Comparison of ENCODE assay signal across 12 mouse cellular contexts in the genomic region with DNA sequence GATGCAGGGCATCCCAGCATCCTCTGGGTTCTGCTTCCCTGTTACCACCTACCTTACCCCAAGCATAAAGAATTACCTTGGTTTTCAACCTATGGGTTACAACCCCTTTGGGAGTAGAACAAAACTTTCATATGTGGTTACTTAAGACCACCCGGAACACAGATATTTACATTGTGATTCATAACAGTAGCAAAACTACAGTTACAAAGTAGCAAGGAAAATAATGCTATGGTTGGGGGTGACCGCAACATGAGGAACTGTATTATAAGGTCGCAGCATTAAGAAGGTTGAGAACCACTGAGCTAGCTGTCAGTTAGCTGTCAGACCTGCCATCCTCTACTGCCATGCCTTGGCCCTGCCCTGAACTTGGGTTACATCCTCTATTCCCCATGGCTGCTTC. TPM values are rescaled to one million over a fixed set of nuclear protein-coding genes. Genes with fewer than 3 reads are reported as not detected.
DNase-seq lines count a peak whose midpoint lies in the region; ATAC-seq and TF ChIP-seq lines count a peak whose summit lies in the region.
"Had no signal": no experiment of that assay in that cellular context is flagged by ENCODE, and none has a peak within 500 bp of the region (broad histone marks: within the 10 kb centered on the region; RNA-seq: fewer than 3 reads in every experiment).

No protein-coding gene starts in this region.

- in situ Hi-C loops in CH12.LX (cut with MboI; ENCODE audit: low pct_ligation_motif_present, low pct_unique_long_range_greater_than_20kb, low sequenced_read_pairs) = loop anchor here (5.0 kb wide), 1 partner anchor 34 kb away; no protein-coding TSS in a partner anchor

- TF ChIP-seq RAD21 in CH12.LX (IDR thresholded peaks at IDR 0.05; ENCODE audit: low read depth, low read length) = no peak

- H3K4me2 ChIP-seq in heart, embryonic 15.5 days = peak overlapping the region; percentile 91
- H3K4me2 ChIP-seq in CH12.LX (ENCODE audit: insufficient read depth, low read depth, poor library complexity, severe bottlenecking) = peak overlapping the region; percentile 45
- peak overlapping the region; percentile 92 for H3K4me2 ChIP-seq in forebrain, embryonic 13.5 days

- H3K27ac ChIP-seq in heart, embryonic 15.5 days = peak overlapping the region; percentile 54
- peak overlapping the region; percentile 59 for H3K27ac ChIP-seq in CH12.LX (ENCODE audit: insufficient read depth, low read depth)
- no peak overlapping the region for H3K27ac ChIP-seq in forebrain, embryonic 13.5 days
- H3K27ac ChIP-seq in midbrain, embryonic 10.5 days (replicated peaks) = no peak overlapping the region

- peaks cover 74% of the 10 kb centered on the region for H3K4me1 ChIP-seq in heart, embryonic 15.5 days (replicated peaks)
- H3K4me1 ChIP-seq in CH12.LX (ENCODE audit: control insufficient read depth in 1 of 2, insufficient read depth in 2 of 2) = peaks cover 42 to 84% of the 10 kb centered on the region in 2 experiments
- H3K4me1 ChIP-seq in forebrain, embryonic 13.5 days = peaks cover 74% of the 10 kb centered on the region
- H3K4me1 ChIP-seq in midbrain, embryonic 10.5 days = peaks cover 68% of the 10 kb centered on the region

- H3K9ac ChIP-seq in heart, embryonic 15.5 days = no peak overlapping the region
- H3K9ac ChIP-seq in CH12.LX (ENCODE audit: insufficient read depth, low read depth) = peak overlapping the region; percentile 4; the same call in 1 of the 2 replicates
- peak overlapping the region; percentile 98; the same call in 1 of the 2 replicates for H3K9ac ChIP-seq in forebrain, embryonic 13.5 days

- no peak for TF ChIP-seq CTCF in CH12.LX (conservative IDR thresholded peaks at IDR 0.05 in 1 of 2, IDR thresholded peaks at IDR 0.05 in 1 of 2; ENCODE audit: low read depth in 2 of 2, low read length in 2 of 2)

- no peak for DNase-seq in heart, adult 9 months (ENCODE audit: low spot score in 2 of 2)
- DNase-seq in CH12.LX (ENCODE audit: extremely low read depth) = peak; percentile 75
- no peak for DNase-seq in midbrain, embryonic 10.5 days (ENCODE audit: low spot score)
- no peak for DNase-seq in cerebellum, adult 11-12 months
- no peak for DNase-seq in right cerebral cortex, postnatal 36 days (ENCODE audit: low spot score in 2 of 2)
- DNase-seq: layer of hippocampus, postnatal 36 days; lung, postnatal 14 days; thymus, adult 2 months had no signal

- H3K79me2 ChIP-seq in CH12.LX (replicated peaks; ENCODE audit: control insufficient read depth, extremely low read depth, insufficient read depth, poor library complexity, severe bottlenecking) = peaks cover 9% of the 10 kb centered on the region

- TF ChIP-seq EP300 in CH12.LX (IDR thresholded peaks at IDR 0.05; ENCODE audit: low read length) = peak; percentile 84

- H3K4me3 ChIP-seq in heart, embryonic 15.5 days = 0 out of 2 replicates have a peak overlapping the region, but pooled peaks have one; percentile 3
- H3K4me3 ChIP-seq in CH12.LX (replicated peaks in 1 of 3; ENCODE audit: low read depth in 2 of 3, low read length in 2 of 3, poor library complexity in 1 of 3) = peak overlapping the region in 2 of 3 experiments; percentile 54 to 70
- peak overlapping the region; percentile 80 for H3K4me3 ChIP-seq in forebrain, embryonic 13.5 days
- peak overlapping the region; percentile 80 for H3K4me3 ChIP-seq in midbrain, embryonic 10.5 days

- H3K27me3 ChIP-seq in heart, embryonic 15.5 days = no peaks in the 10 kb centered on the region
- H3K27me3 ChIP-seq in CH12.LX (replicated peaks) = no peaks in the 10 kb centered on the region
- no peaks in the 10 kb centered on the region for H3K27me3 ChIP-seq in forebrain, embryonic 13.5 days
- H3K27me3 ChIP-seq in midbrain, embryonic 10.5 days (ENCODE audit: low read depth, poor library complexity, severe bottlenecking) = no peaks in the 10 kb centered on the region

- H3K36me3 ChIP-seq in heart, embryonic 15.5 days = peaks cover 17% of the 10 kb centered on the region; the same call in 1 of the 2 replicates
- peaks cover 17 to 35% of the 10 kb centered on the region in 2 experiments for H3K36me3 ChIP-seq in CH12.LX (replicated peaks in 1 of 2; ENCODE audit: control insufficient read depth in 1 of 2, insufficient read depth in 1 of 2, low read length in 1 of 2)
- peaks cover 34% of the 10 kb centered on the region for H3K36me3 ChIP-seq in forebrain, embryonic 13.5 days (ENCODE audit: poor library complexity, severe bottlenecking)
- peaks cover 47% of the 10 kb centered on the region for H3K36me3 ChIP-seq in midbrain, embryonic 10.5 days

- no peak for ATAC-seq in heart, embryonic 15.5 days (replicated peaks; ENCODE audit: insufficient number of reproducible peaks, insufficient read depth, low FRiP score, low read depth)
- no peak for ATAC-seq in forebrain, embryonic 13.5 days
- no peak for ATAC-seq in megakaryocyte-erythroid progenitor cell, adult 5-6 weeks (replicated peaks; ENCODE audit: low FRiP score, low TSS enrichment, poor library complexity, severe bottlenecking)
- ATAC-seq: CD4-positive, CD25-positive, alpha-beta regulatory T cell, adult 4 months had no signal

- dilution Hi-C loops in CH12.LX (cut with MboI; ENCODE audit: extremely low pct_ligation_motif_present, extremely low pct_unique_long_range_greater_than_20kb, low sequenced_read_pairs) = no loop called here

- WGBS in heart, embryonic 15.5 days = 94% methylated on average over 3 of the region's 3 CpGs
- WGBS in forebrain, embryonic 13.5 days = 96% methylated on average over 3 of the region's 3 CpGs
- WGBS in midbrain, embryonic 10.5 days = 93% methylated on average over 3 of the region's 3 CpGs

- no peak; the same call in 1 of the 2 replicates for TF ChIP-seq POLR2A in CH12.LX (IDR thresholded peaks at IDR 0.05; ENCODE audit: low read depth, low read length)

- H3K9me3 ChIP-seq in heart, embryonic 15.5 days (replicated peaks) = no peaks in the 10 kb centered on the region
- H3K9me3 ChIP-seq in CH12.LX (replicated peaks; ENCODE audit: low read length) = no peaks in the 10 kb centered on the region
- no peaks in the 10 kb centered on the region for H3K9me3 ChIP-seq in forebrain, embryonic 13.5 days (replicated peaks)
- no peaks in the 10 kb centered on the region for H3K9me3 ChIP-seq in midbrain, embryonic 10.5 days (replicated peaks)

TF ChIP-seq in CH12.LX, 34 proteins besides CTCF, POLR2A, EP300 and RAD21 (continues in another document):
- TF ChIP-seq NELFE (IDR thresholded peaks at IDR 0.05; ENCODE audit: low read depth, low read length) (no peak), MXI1 (IDR thresholded peaks at IDR 0.05; ENCODE audit: low read depth, low read length) (no peak; the same call in 1 of the 2 replicates), PAX5 (IDR thresholded peaks at IDR 0.05; ENCODE audit: low read length) (no peak), MAX (IDR thresholded peaks at IDR 0.05; ENCODE audit: low read length) (0 out of 2 replicates have a peak, but pooled peaks have one; percentile 13), POLR2AphosphoS2 (IDR thresholded peaks at IDR 0.05; ENCODE audit: low read depth, low read length) (no peak), TBP (conservative IDR thresholded peaks at IDR 0.05; ENCODE audit: low read depth, low read length) (no peak), JUN (IDR thresholded peaks at IDR 0.05; ENCODE audit: insufficient read depth, low read depth, low read length) (peak; percentile 53; the same call in 1 of the 2 replicates), RCOR1 (conservative IDR thresholded peaks at IDR 0.05; ENCODE audit: low read depth, low read length) (peak; percentile 39; the same call in 1 of the 2 replicates), ELF1 (IDR thresholded peaks at IDR 0.05; ENCODE audit: low read depth, low read length) (0 out of 2 replicates have a peak, but pooled peaks have one; percentile 19), CHD1 (IDR thresholded peaks at IDR 0.05; ENCODE audit: low read depth, low read length) (no peak), MAFK (IDR thresholded peaks at IDR 0.05; ENCODE audit: insufficient replicate concordance, low read length) (peak; percentile 85), MEF2A (IDR thresholded peaks at IDR 0.05; ENCODE audit: borderline replicate concordance, low read depth, low read length) (peak; percentile 49; the same call in 1 of the 2 replicates), SIN3A (IDR thresholded peaks at IDR 0.05; ENCODE audit: low read length) (peak; percentile 80; the same call in 1 of the 2 replicates), CHD2 (IDR thresholded peaks at IDR 0.05; ENCODE audit: low read length) (peak; percentile 22; the same call in 1 of the 2 replicates), UBTF (IDR thresholded peaks at IDR 0.05; ENCODE audit: low read depth, low read length) (no peak), ZC3H11A (IDR thresholded peaks at IDR 0.05; ENCODE audit: low read depth, low read length) (no peak), E2F4 (IDR thresholded peaks at IDR 0.05; ENCODE audit: insufficient replicate concordance, low read depth, low read length) (no peak), IRF4 (IDR thresholded peaks at IDR 0.05; ENCODE audit: low read depth, low read length) (peak; percentile 89), ZNF384 (IDR thresholded peaks at IDR 0.05; ENCODE audit: low read depth, low read length) (no peak), NRF1 (IDR thresholded peaks at IDR 0.05; ENCODE audit: low read depth, low read length) (no peak)

RNA-seq across cellular contexts. Expression of a gene that starts 2.7 kb away (rescaled TPM):
- 66.8 and 75.0 TPM in 2 replicates for polyA plus RNA-seq in heart, embryonic 15.5 days (2015; fragmentation: Nextera tagmentation; extraction: Ambion mirVana)
- total RNA-seq in CH12.LX (2012; rRNA removed) (91.2 and 97.5 TPM in 2 replicates), CH12.LX (2014; rRNA removed) (151 and 154 TPM in 2 replicates)
- 161 and 178 TPM in 2 replicates for polyA plus RNA-seq in CH12.LX (2012; ENCODE audit: insufficient read length, low read depth)
- 59.2 and 59.3 TPM in 2 replicates for polyA plus RNA-seq in forebrain, embryonic 13.5 days (2015; fragmentation: Nextera tagmentation; extraction: Ambion mirVana)
- 97.9 and 106 TPM in 2 replicates for polyA plus RNA-seq in midbrain, embryonic 10.5 days (2016; fragmentation: Nextera tagmentation; extraction: Ambion mirVana)
- 5.4 and 6.6 TPM in 2 replicates for total RNA-seq in megakaryocyte-erythroid progenitor cell, adult 5-6 weeks (2014; fragmentation: Nextera tagmentation)
- total RNA-seq in megakaryocyte-erythroid progenitor cell, adult 5-6 weeks (2017) = 6.9 and 9.4 TPM in 2 replicates

RNA-seq across cellular contexts. Expression of a gene that starts 7.9 kb away (rescaled TPM):
- polyA plus RNA-seq in heart, embryonic 15.5 days (2015; fragmentation: Nextera tagmentation; extraction: Ambion mirVana) = 34.0 and 43.3 TPM in 2 replicates
- total RNA-seq in CH12.LX (2012; rRNA removed) (34.0 and 38.8 TPM in 2 replicates), CH12.LX (2014; rRNA removed) (53.1 and 54.7 TPM in 2 replicates)
- polyA plus RNA-seq in CH12.LX (2012; ENCODE audit: insufficient read length, low read depth) = 93.8 and 104 TPM in 2 replicates
- polyA plus RNA-seq in forebrain, embryonic 13.5 days (2015; fragmentation: Nextera tagmentation; extraction: Ambion mirVana) = 122 and 140 TPM in 2 replicates
- 86.7 and 106 TPM in 2 replicates for polyA plus RNA-seq in midbrain, embryonic 10.5 days (2016; fragmentation: Nextera tagmentation; extraction: Ambion mirVana)
- total RNA-seq in megakaryocyte-erythroid progenitor cell, adult 5-6 weeks (2014; fragmentation: Nextera tagmentation) = 0.52 and 7.4 TPM in 2 replicates
- 0.09 and 1.6 TPM in 2 replicates for total RNA-seq in megakaryocyte-erythroid progenitor cell, adult 5-6 weeks (2017)

Comparison
In these comparisons a context has a peak if more than half of its experiments do, and no peak if none do; other contexts are left out.
1. H3K27ac ChIP-seq: peak in heart, embryonic 15.5 days (single experiment) and CH12.LX (single experiment); none in forebrain, embryonic 13.5 days (single experiment) and midbrain, embryonic 10.5 days (single experiment).
2. H3K4me3 ChIP-seq: peak in every context shown above with its lines; median percentile 80 in forebrain, embryonic 13.5 days; 80 in midbrain, embryonic 10.5 days; 62 in CH12.LX; 3 in heart, embryonic 15.5 days.
3. Peak in every context shown above with its lines, with median percentiles within 50 percentile points of each other: H3K4me2 ChIP-seq.